In genomic region chr8:79382857-79383262, GRCm38 (mm10) we compare ENCODE assay signal across 8 mouse cellular contexts. TPM values are rescaled to one million over a fixed set of nuclear protein-coding genes. Genes with fewer than 3 reads are reported as not detected.
DNase-seq lines count a peak whose midpoint lies in the region; ATAC-seq lines count a peak whose summit lies in the region.

No protein-coding gene starts in this region.

- 17% methylated on average over 8 of the region's 8 CpGs for WGBS in kidney, embryonic 16.5 days
- 21% methylated on average over 8 of the region's 8 CpGs for WGBS in embryonic facial prominence, embryonic 15.5 days
- 23% methylated on average over 8 of the region's 8 CpGs for WGBS in intestine, embryonic 14.5 days
- 3% methylated on average over 8 of the region's 8 CpGs for WGBS in midbrain, embryonic 13.5 days

- peak overlapping the region; percentile 30 for H3K4me2 ChIP-seq in kidney, embryonic 16.5 days (replicated peaks; ENCODE audit: low read depth, low read length)
- 0 out of 2 replicates have a peak overlapping the region, but pooled peaks have one; percentile 4 for H3K4me2 ChIP-seq in embryonic facial prominence, embryonic 15.5 days (replicated peaks)
- H3K4me2 ChIP-seq in intestine, embryonic 14.5 days (ENCODE audit: low read length) = peak overlapping the region; percentile 16
- peak overlapping the region; percentile 34 for H3K4me2 ChIP-seq in midbrain, embryonic 13.5 days (replicated peaks)

- peaks cover 44% of the 10 kb centered on the region for H3K4me1 ChIP-seq in kidney, embryonic 16.5 days (ENCODE audit: insufficient read depth, low read length)
- H3K4me1 ChIP-seq in embryonic facial prominence, embryonic 15.5 days = peaks cover 68% of the 10 kb centered on the region
- H3K4me1 ChIP-seq in intestine, embryonic 14.5 days (replicated peaks; ENCODE audit: control insufficient read depth, insufficient read depth, low read length) = peaks cover 25% of the 10 kb centered on the region
- peaks cover 63% of the 10 kb centered on the region for H3K4me1 ChIP-seq in midbrain, embryonic 13.5 days (replicated peaks)

- no peak overlapping the region for H3K4me3 ChIP-seq in kidney, embryonic 16.5 days (ENCODE audit: low read length)
- no peak overlapping the region for H3K4me3 ChIP-seq in embryonic facial prominence, embryonic 15.5 days (replicated peaks)
- no peak overlapping the region for H3K4me3 ChIP-seq in intestine, embryonic 14.5 days (ENCODE audit: low read depth, low read length)
- no peak overlapping the region for H3K4me3 ChIP-seq in midbrain, embryonic 13.5 days (replicated peaks)

- ATAC-seq in kidney, embryonic 16.5 days (ENCODE audit: low FRiP score, low TSS enrichment) = 0 out of 2 replicates have a peak, but pooled peaks have one; percentile 30
- no peak for ATAC-seq in embryonic facial prominence, embryonic 15.5 days (ENCODE audit: insufficient number of reproducible peaks, low FRiP score, low TSS enrichment, low read depth)
- ATAC-seq in intestine, embryonic 14.5 days (replicated peaks; ENCODE audit: low FRiP score, low TSS enrichment, low read depth) = peak; percentile 51
- ATAC-seq in midbrain, embryonic 13.5 days = peak; percentile 44

- 0 out of 2 replicates have a peak, but pooled peaks cover 3% of the 10 kb centered on the region for H3K36me3 ChIP-seq in kidney, embryonic 16.5 days (ENCODE audit: insufficient read depth, low read length)
- no peaks in the 10 kb centered on the region for H3K36me3 ChIP-seq in embryonic facial prominence, embryonic 15.5 days
- no peaks in the 10 kb centered on the region for H3K36me3 ChIP-seq in intestine, embryonic 14.5 days (ENCODE audit: control insufficient read depth, insufficient read depth, low read length)
- H3K36me3 ChIP-seq in midbrain, embryonic 13.5 days = peaks cover 5% of the 10 kb centered on the region; the same call in 1 of the 2 replicates

- no peaks in the 10 kb centered on the region for H3K9me3 ChIP-seq in kidney, embryonic 16.5 days (ENCODE audit: low read length)
- 0 out of 2 replicates have a peak, but pooled peaks cover 3% of the 10 kb centered on the region for H3K9me3 ChIP-seq in embryonic facial prominence, embryonic 15.5 days (replicated peaks)
- no peaks in the 10 kb centered on the region for H3K9me3 ChIP-seq in intestine, embryonic 14.5 days (ENCODE audit: control insufficient read depth, low read length)
- H3K9me3 ChIP-seq in midbrain, embryonic 13.5 days = no peaks in the 10 kb centered on the region

- DNase-seq in kidney, postnatal 14 days = no peak
- DNase-seq in intestine, embryonic 14.5 days (ENCODE audit: low spot score) = no peak
- no peak for DNase-seq in gastrocnemius, postnatal 25 days
- no peak for DNase-seq in testis, postnatal 10 days (ENCODE audit: low spot score)
- DNase-seq in urinary bladder, postnatal 36 days (ENCODE audit: low spot score in 2 of 2) = no peak

- H3K9ac ChIP-seq in kidney, embryonic 16.5 days (replicated peaks; ENCODE audit: low read length) = peak overlapping the region; percentile 57
- no peak overlapping the region for H3K9ac ChIP-seq in embryonic facial prominence, embryonic 15.5 days
- no peak overlapping the region for H3K9ac ChIP-seq in intestine, embryonic 14.5 days (ENCODE audit: low read length)
- H3K9ac ChIP-seq in midbrain, embryonic 13.5 days (replicated peaks) = peak overlapping the region; percentile 44

- H3K27ac ChIP-seq in kidney, embryonic 16.5 days (ENCODE audit: low read length) = peak overlapping the region; percentile 67; the same call in 1 of the 2 replicates
- H3K27ac ChIP-seq in embryonic facial prominence, embryonic 15.5 days (replicated peaks) = peak overlapping the region; percentile 75
- peak overlapping the region; percentile 36; the same call in 1 of the 2 replicates for H3K27ac ChIP-seq in intestine, embryonic 14.5 days (ENCODE audit: low read depth)
- peak overlapping the region; percentile 45; the same call in 1 of the 2 replicates for H3K27ac ChIP-seq in midbrain, embryonic 13.5 days

- no peaks in the 10 kb centered on the region for H3K27me3 ChIP-seq in kidney, embryonic 16.5 days (ENCODE audit: insufficient read depth, low read length)
- H3K27me3 ChIP-seq in embryonic facial prominence, embryonic 15.5 days = no peaks in the 10 kb centered on the region
- no peaks in the 10 kb centered on the region for H3K27me3 ChIP-seq in intestine, embryonic 14.5 days (replicated peaks; ENCODE audit: control insufficient read depth, insufficient read depth, low read length)
- no peaks in the 10 kb centered on the region for H3K27me3 ChIP-seq in midbrain, embryonic 13.5 days

RNA-seq across cellular contexts. Expression of gene Smad1, which starts 16.5 kb away (rescaled TPM):
- 38.3 and 42.8 TPM in 2 replicates for polyA plus RNA-seq in kidney, embryonic 16.5 days (2015; fragmentation: Nextera tagmentation; extraction: Ambion mirVana)
- polyA plus RNA-seq in embryonic facial prominence, embryonic 15.5 days (2015; fragmentation: Nextera tagmentation; extraction: Ambion mirVana) = 56.0 and 61.4 TPM in 2 replicates
- 52.3 and 59.1 TPM in 2 replicates for polyA plus RNA-seq in intestine, embryonic 14.5 days (2014; fragmentation: Nextera tagmentation; extraction: Ambion mirVana)
- 63.2 and 64.6 TPM in 2 replicates for polyA plus RNA-seq in midbrain, embryonic 13.5 days (2015; fragmentation: Nextera tagmentation; extraction: Ambion mirVana)
- total RNA-seq in gastrocnemius, postnatal 25 days (2021) = 10 to 100 TPM in 1 of 2 experiments, 1 to 10 TPM in 1; 9.4 to 11.3 TPM

Comparison
In these comparisons a context has a peak if more than half of its experiments do, and no peak if none do; other contexts are left out.
1. H3K9ac ChIP-seq: peak in kidney, embryonic 16.5 days (single experiment) and midbrain, embryonic 13.5 days (single experiment); none in embryonic facial prominence, embryonic 15.5 days (single experiment) and intestine, embryonic 14.5 days (single experiment).
2. Peak in every context shown above with its lines, with median percentiles within 50 percentile points of each other: H3K27ac ChIP-seq and H3K4me2 ChIP-seq.